ENCODE assay signal across 27 mouse cellular contexts in genomic region chr5:99286024-99286423, GRCm38 (mm10).
"Had no signal": no experiment of that assay in that cellular context is flagged by ENCODE, and none has a peak within 500 bp of the region (broad histone marks: within the 10 kb centered on the region; RNA-seq: fewer than 3 reads in every experiment).

No protein-coding gene starts in this region.

- H3K4me1 ChIP-seq: embryonic facial prominence, embryonic 13.5 days; embryonic facial prominence, embryonic 15.5 days; forebrain, embryonic 10.5 days; forebrain, embryonic 12.5 days; forebrain, embryonic 15.5 days had no signal

- H3K4me2 ChIP-seq: embryonic facial prominence, embryonic 12.5 days; embryonic facial prominence, embryonic 13.5 days; embryonic facial prominence, embryonic 15.5 days; forebrain, embryonic 12.5 days; forebrain, embryonic 13.5 days; forebrain, embryonic 15.5 days had no signal

- H3K9me3 ChIP-seq: embryonic facial prominence, embryonic 10.5 days; embryonic facial prominence, embryonic 12.5 days; embryonic facial prominence, embryonic 13.5 days; embryonic facial prominence, embryonic 15.5 days; forebrain, embryonic 10.5 days; forebrain, embryonic 12.5 days; forebrain, embryonic 13.5 days; forebrain, embryonic 15.5 days had no signal

- H3K36me3 ChIP-seq: embryonic facial prominence, embryonic 10.5 days; embryonic facial prominence, embryonic 12.5 days; embryonic facial prominence, embryonic 13.5 days; embryonic facial prominence, embryonic 15.5 days; forebrain, embryonic 10.5 days; forebrain, embryonic 12.5 days; forebrain, embryonic 15.5 days had no signal

- H3K27ac ChIP-seq: embryonic facial prominence, embryonic 10.5 days; embryonic facial prominence, embryonic 12.5 days; embryonic facial prominence, embryonic 13.5 days; embryonic facial prominence, embryonic 15.5 days; forebrain, embryonic 10.5 days; forebrain, embryonic 12.5 days; forebrain, embryonic 13.5 days; forebrain, embryonic 15.5 days; gastrocnemius, adult 2 months had no signal

- H3K9ac ChIP-seq: embryonic facial prominence, embryonic 12.5 days; embryonic facial prominence, embryonic 13.5 days; embryonic facial prominence, embryonic 15.5 days; forebrain, embryonic 12.5 days; forebrain, embryonic 13.5 days; forebrain, embryonic 15.5 days; forebrain, postnatal 0 days had no signal

- ATAC-seq: forebrain, embryonic 13.5 days; forebrain, embryonic 14.5 days; forebrain, embryonic 15.5 days; forebrain, embryonic 16.5 days; forebrain, postnatal 0 days had no signal

- DNase-seq: cerebellum, adult 18-20 months; cerebellum, adult 2 months; cerebellum, adult 8-10 months; cerebellum, adult 9-10 months; cerebellum, adult 9-11 months; cerebellum, postnatal 10 days; cerebellum, postnatal 14 days; cerebellum, postnatal 25 days; cerebellum, postnatal 36 days; embryo, embryonic 11 days; forebrain, postnatal 0 days; gastrocnemius, adult 2 months; gastrocnemius, postnatal 10 days; gastrocnemius, postnatal 14 days; gastrocnemius, postnatal 25 days; gastrocnemius, postnatal 36 days had no signal

- H3K27me3 ChIP-seq: embryonic facial prominence, embryonic 12.5 days; embryonic facial prominence, embryonic 13.5 days; embryonic facial prominence, embryonic 15.5 days; forebrain, embryonic 12.5 days; forebrain, embryonic 13.5 days; forebrain, embryonic 15.5 days had no signal

- H3K4me3 ChIP-seq: embryonic facial prominence, embryonic 10.5 days; embryonic facial prominence, embryonic 12.5 days; embryonic facial prominence, embryonic 13.5 days; embryonic facial prominence, embryonic 15.5 days; erythroblast, embryonic 14.5 days; forebrain, embryonic 10.5 days; forebrain, embryonic 12.5 days; forebrain, embryonic 13.5 days; forebrain, embryonic 15.5 days; gastrocnemius, adult 2 months had no signal
